Mouse (Mus musculus) cortical plate, adult 2 months (tissue): ENCODE results near the gene Agbl1.

Source experiments
- CTCF ChIP-seq: fragments of 200-500 bp; IDR thresholded peaks from 2 replicates; pipeline ENCODE4 v1.5.1; 2011; ENCODE audit warnings: mild to moderate bottlenecking, control low read depth, low read length; ENCODE audit not compliant: insufficient read depth; ENCODE audit errors: extremely low read depth
- POLR2A ChIP-seq: fragments of 200-500 bp; IDR thresholded peaks from 2 replicates; pipeline ENCODE4 v1.6.1; 2011; ENCODE audit warnings: mild to moderate bottlenecking, low read length, control low read depth; ENCODE audit not compliant: insufficient read depth; ENCODE audit errors: extremely low read depth

DNA sequence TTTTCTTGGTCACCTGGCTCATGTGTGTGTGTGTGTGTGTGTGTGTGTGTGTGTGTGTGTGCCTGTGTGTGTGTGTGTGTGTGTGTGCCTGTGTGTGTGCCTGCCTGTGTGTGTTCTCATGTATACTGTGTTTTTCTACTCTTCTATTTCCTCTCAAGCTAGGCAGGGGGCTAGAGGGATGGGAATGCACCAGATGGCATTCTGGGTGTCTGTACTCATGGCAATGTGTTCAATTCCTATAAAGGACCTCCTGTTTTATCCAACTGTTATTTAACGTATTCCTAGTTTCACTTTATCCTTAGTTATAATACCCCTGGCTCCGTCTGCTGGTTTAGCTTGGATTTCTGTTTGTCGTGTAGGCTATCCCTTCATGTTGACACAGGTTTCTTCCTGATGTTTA, 149.8 kb downstream of the Agbl1 start:
- TF ChIP-seq POLR2A, result no peak
- no peak for TF ChIP-seq CTCF
